Mouse (Mus musculus): ENCODE results near the gene Pde10a. TPM values are rescaled to one million over a fixed set of nuclear protein-coding genes. Genes with fewer than 3 reads are reported as not detected.

The Pde10a gene
- polyA plus RNA-seq, 1 experiment from 2014 or later = 3.3 TPM

- DNase-seq (ENCODE audit: low spot score) = no peak
Measured at GRCm38 (mm10) chr17:8885830-8886229, 360.7 kb downstream of the Pde10a start.

GRCm38 (mm10) chr17:8888105-8888504 is 362.9 kb downstream of the Pde10a start:
- no peak for DNase-seq (ENCODE audit: low spot score)

GRCm38 (mm10) chr17:8888639-8889038 is 363.5 kb downstream of the Pde10a start:
- no peak for DNase-seq (ENCODE audit: low spot score)

GRCm38 (mm10) chr17:8892193-8892985 is 367.2 kb downstream of the Pde10a start:
- no peak for DNase-seq (ENCODE audit: low spot score)

- no peak for DNase-seq (ENCODE audit: low spot score)
Measured at GRCm38 (mm10) chr17:8895991-8896390, 370.8 kb downstream of the Pde10a start.

- no peak for DNase-seq (ENCODE audit: low spot score)
Measured at GRCm38 (mm10) chr17:8897749-8898148, 372.6 kb downstream of the Pde10a start.

GRCm38 (mm10) chr17:8898221-8898620 is 373.0 kb downstream of the Pde10a start:
- DNase-seq (ENCODE audit: low spot score) = no peak

GRCm38 (mm10) chr17:8899212-8899611 is 374.0 kb downstream of the Pde10a start:
- DNase-seq (ENCODE audit: low spot score) = no peak

GRCm38 (mm10) chr17:8903555-8904283 is 378.5 kb downstream of the Pde10a start:
- no peak for DNase-seq (ENCODE audit: low spot score)

- no peak for DNase-seq (ENCODE audit: low spot score)
Measured at GRCm38 (mm10) chr17:8910571-8910970, 385.4 kb downstream of the Pde10a start.

- no peak for DNase-seq (ENCODE audit: low spot score)
Measured at GRCm38 (mm10) chr17:8912933-8913332, 387.8 kb downstream of the Pde10a start.

- no peak for DNase-seq (ENCODE audit: low spot score)
Measured at GRCm38 (mm10) chr17:8915693-8916092, 390.5 kb downstream of the Pde10a start.

- DNase-seq (ENCODE audit: low spot score) = peak; percentile 80
Measured at GRCm38 (mm10) chr17:8923074-8923473, 397.9 kb downstream of the Pde10a start.

GRCm38 (mm10) chr17:8923727-8924126 is 398.6 kb downstream of the Pde10a start:
- DNase-seq (ENCODE audit: low spot score) = peak; percentile 84

- no peak for DNase-seq (ENCODE audit: low spot score)
Measured at GRCm38 (mm10) chr17:8925819-8926383, 400.7 kb downstream of the Pde10a start.

- DNase-seq (ENCODE audit: low spot score) = no peak
Measured at GRCm38 (mm10) chr17:8928560-8928959, 403.4 kb downstream of the Pde10a start.

GRCm38 (mm10) chr17:8929636-8930035 is 404.5 kb downstream of the Pde10a start:
- DNase-seq (ENCODE audit: low spot score) = no peak

- peak; percentile 34 for DNase-seq (ENCODE audit: low spot score)
Measured at GRCm38 (mm10) chr17:8935604-8936003, 410.4 kb downstream of the Pde10a start.

- DNase-seq (ENCODE audit: low spot score) = peak; percentile 73
Measured at GRCm38 (mm10) chr17:8936603-8937002, 411.4 kb downstream of the Pde10a start.

GRCm38 (mm10) chr17:8951588-8951987 is 426.4 kb downstream of the Pde10a start:
- no peak for DNase-seq (ENCODE audit: low spot score)

GRCm38 (mm10) chr17:8952951-8953350 is 427.8 kb downstream of the Pde10a start:
- no peak for DNase-seq (ENCODE audit: low spot score)

GRCm38 (mm10) chr17:8958125-8958524 is 433.0 kb downstream of the Pde10a start:
- DNase-seq (ENCODE audit: low spot score) = no peak
